Mouse (Mus musculus): ENCODE measurements around the gene Rab5b. TPM values are rescaled to one million over a fixed set of nuclear protein-coding genes. Genes with fewer than 3 reads are reported as not detected.

Gene Rab5b
- polyA plus RNA-seq, 1 experiment = 19.7 TPM

GRCm38 (mm10) chr10:128663441-128664220, 32.4 kb downstream of the Rab5b start:
- no peak for TF ChIP-seq GATA1 (IDR thresholded peaks at IDR 0.05; ENCODE audit: low read length)

- peak; percentile 29 for TF ChIP-seq GATA1 (IDR thresholded peaks at IDR 0.05; ENCODE audit: low read length)
Measured at GRCm38 (mm10) chr10:128662465-128662864, 33.6 kb downstream of the Rab5b start.

- TF ChIP-seq GATA1 (IDR thresholded peaks at IDR 0.05; ENCODE audit: low read length) = no peak
Measured at GRCm38 (mm10) chr10:128659490-128659889, 36.6 kb downstream of the Rab5b start.

- no peak for TF ChIP-seq GATA1 (IDR thresholded peaks at IDR 0.05; ENCODE audit: low read length)
Measured at GRCm38 (mm10) chr10:128657844-128658243, 38.2 kb downstream of the Rab5b start.

- TF ChIP-seq GATA1 (IDR thresholded peaks at IDR 0.05; ENCODE audit: low read length) = no peak
Measured at GRCm38 (mm10) chr10:128656731-128657130, 39.3 kb downstream of the Rab5b start.

- no peak for TF ChIP-seq GATA1 (IDR thresholded peaks at IDR 0.05; ENCODE audit: low read length)
Measured at GRCm38 (mm10) chr10:128655254-128655653, 40.8 kb downstream of the Rab5b start.

GRCm38 (mm10) chr10:128653866-128654265, 42.2 kb downstream of the Rab5b start:
- no peak for TF ChIP-seq GATA1 (IDR thresholded peaks at IDR 0.05; ENCODE audit: low read length)

GRCm38 (mm10) chr10:128646139-128647089, 49.6 kb downstream of the Rab5b start:
- TF ChIP-seq GATA1 (IDR thresholded peaks at IDR 0.05; ENCODE audit: low read length) = no peak

GRCm38 (mm10) chr10:128645111-128646011, 50.7 kb downstream of the Rab5b start, which contains the start of gene Ikzf4:
Gene Ikzf4 (minus strand): TSS chr10:128645991.
- no peak for TF ChIP-seq GATA1 (IDR thresholded peaks at IDR 0.05; ENCODE audit: low read length)

GRCm38 (mm10) chr10:128642749-128643148, 53.3 kb downstream of the Rab5b start:
- no peak for TF ChIP-seq GATA1 (IDR thresholded peaks at IDR 0.05; ENCODE audit: low read length)

- no peak for TF ChIP-seq GATA1 (IDR thresholded peaks at IDR 0.05; ENCODE audit: low read length)
Measured at GRCm38 (mm10) chr10:128641871-128642270, 54.2 kb downstream of the Rab5b start.

GRCm38 (mm10) chr10:128640891-128641290, 55.2 kb downstream of the Rab5b start:
- no peak for TF ChIP-seq GATA1 (IDR thresholded peaks at IDR 0.05; ENCODE audit: low read length)

- no peak for TF ChIP-seq GATA1 (IDR thresholded peaks at IDR 0.05; ENCODE audit: low read length)
Measured at GRCm38 (mm10) chr10:128639999-128640398, 56.1 kb downstream of the Rab5b start.

- no peak for TF ChIP-seq GATA1 (IDR thresholded peaks at IDR 0.05; ENCODE audit: low read length)
Measured at GRCm38 (mm10) chr10:128637011-128637410, 59.1 kb downstream of the Rab5b start.

GRCm38 (mm10) chr10:128636561-128636960, 59.5 kb downstream of the Rab5b start:
- no peak for TF ChIP-seq GATA1 (IDR thresholded peaks at IDR 0.05; ENCODE audit: low read length)
